Mouse (Mus musculus): Measurements from ENCODE around the gene Tenm2. TPM values are rescaled to one million over a fixed set of nuclear protein-coding genes. Genes with fewer than 3 reads are reported as not detected.
A peak's percentile ranks its signal among the peaks of the same experiment; 100 is the strongest.

Tenm2 gene
- polyA plus RNA-seq, 1 experiment from 2014 or later, result 0.03 TPM

GRCm38 (mm10) chr11:36045681-36046276 lies 1190.0 kb downstream of the Tenm2 start:
- 5% methylated on average over 13 of the region's 13 CpGs for WGBS (ENCODE audit: insufficient replicate concordance)
- Histone ChIP-seq H3K36me3 (replicated peaks) (no peaks in the 10 kb centered on the region), H3K4me3 (replicated peaks) (peak overlapping the region; percentile 38), H3K4me1 (replicated peaks) (no peaks in the 10 kb centered on the region), H3K27me3 (no peaks in the 10 kb centered on the region), H3K4me2 (peak overlapping the region; percentile 55), H3K9me3 (replicated peaks) (no peaks in the 10 kb centered on the region), H3K9ac (no peak overlapping the region), H3K27ac (replicated peaks) (no peak overlapping the region)
- no peak for ATAC-seq (ENCODE audit: insufficient read depth)

DNA sequence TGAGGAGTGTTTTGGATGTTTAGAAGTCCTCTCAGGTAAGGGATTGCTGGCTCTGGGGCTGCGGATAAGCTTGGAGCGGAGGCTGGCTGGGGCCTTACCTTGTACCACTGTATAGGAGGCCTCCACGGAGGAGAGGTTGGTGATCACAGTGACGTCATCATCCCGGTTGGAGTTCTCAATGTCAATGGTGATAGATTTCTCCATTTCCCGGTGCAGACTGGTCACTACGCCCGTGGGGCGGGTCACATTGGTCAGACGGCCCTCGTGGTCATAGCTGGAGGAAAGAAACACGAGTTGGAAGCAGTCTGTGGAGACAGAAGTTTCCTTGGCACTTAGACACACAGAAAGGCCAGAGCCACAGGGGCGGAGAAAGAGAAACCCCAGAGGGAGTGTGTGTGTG lies 1194.4 kb downstream of the Tenm2 start:
- WGBS (ENCODE audit: insufficient replicate concordance), result 60% methylated on average over 13 of the region's 13 CpGs
- H3K9me3 ChIP-seq (replicated peaks), result no peaks in the 10 kb centered on the region
- no peak for ATAC-seq (ENCODE audit: insufficient read depth)

DNA sequence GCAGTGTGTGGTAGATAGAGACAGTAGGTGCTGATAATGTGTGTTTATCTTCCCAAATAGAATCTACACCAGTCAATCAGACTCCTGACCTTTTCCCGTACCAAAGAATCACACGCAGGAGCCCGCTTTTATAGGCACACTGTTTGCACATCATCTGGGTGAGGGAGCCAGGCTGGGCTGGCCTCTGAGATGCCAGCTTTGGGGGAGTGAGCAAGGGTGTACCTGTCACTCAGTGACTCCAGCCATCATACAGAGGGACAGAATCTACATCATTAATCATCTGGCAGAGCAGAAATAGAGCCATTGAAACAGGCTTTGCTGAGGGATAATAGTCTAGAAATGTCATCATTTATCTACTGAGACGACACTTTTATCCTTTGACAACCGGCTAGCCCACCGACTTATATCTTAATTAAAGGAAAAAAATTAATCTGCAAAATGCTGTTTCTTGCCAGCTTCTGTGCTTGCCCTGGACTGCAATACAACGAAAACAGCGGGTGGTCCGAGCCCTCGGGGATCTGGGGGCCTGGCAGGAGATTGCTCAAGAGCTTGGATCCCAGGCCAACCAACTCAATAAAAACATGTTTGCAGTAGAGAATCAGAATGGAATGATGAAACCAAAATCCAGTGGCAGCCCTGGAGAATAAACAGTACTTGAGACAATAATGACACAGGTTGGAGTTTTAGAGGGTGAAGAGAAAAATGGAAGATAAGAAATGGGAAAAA lies 1195.1 kb downstream of the Tenm2 start:
- Histone ChIP-seq H3K27me3 (no peaks in the 10 kb centered on the region), H3K27ac (replicated peaks) (no peak overlapping the region), H3K9ac (no peak overlapping the region), H3K9me3 (replicated peaks) (no peaks in the 10 kb centered on the region), H3K36me3 (replicated peaks) (no peaks in the 10 kb centered on the region), H3K4me1 (replicated peaks) (no peaks in the 10 kb centered on the region), H3K4me2 (no peak overlapping the region), H3K4me3 (replicated peaks) (no peak overlapping the region)
- ATAC-seq (ENCODE audit: insufficient read depth), result no peak
- 57% methylated on average over 10 of the region's 10 CpGs for WGBS (ENCODE audit: insufficient replicate concordance)

More for the DNA sequence above, 1194.4 kb downstream of the Tenm2 start:
- Histone ChIP-seq H3K4me2 (no peak overlapping the region), H3K27me3 (no peaks in the 10 kb centered on the region), H3K27ac (replicated peaks) (no peak overlapping the region), H3K4me1 (replicated peaks) (no peaks in the 10 kb centered on the region), H3K36me3 (replicated peaks) (no peaks in the 10 kb centered on the region), H3K9ac (no peak overlapping the region), H3K4me3 (replicated peaks) (no peak overlapping the region)

DNA sequence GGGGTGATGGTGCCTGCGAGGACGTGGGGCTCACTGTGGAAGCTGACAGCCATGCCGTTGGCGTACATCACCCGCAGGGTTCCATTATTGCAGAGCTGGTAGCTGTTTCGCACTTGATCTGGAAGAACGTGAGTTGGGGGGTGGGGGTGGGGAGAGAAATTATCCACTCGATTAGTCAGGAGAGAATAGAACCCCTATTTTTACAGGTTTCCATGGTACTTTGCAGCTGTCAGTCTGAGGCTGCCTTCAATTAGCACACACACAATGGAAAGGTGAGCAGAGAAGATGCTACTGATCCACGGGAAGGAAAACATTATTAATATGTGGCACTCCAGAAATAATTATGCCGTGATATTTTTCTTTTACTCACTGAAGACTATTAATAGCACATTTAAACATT lies 1195.9 kb downstream of the Tenm2 start:
- WGBS (ENCODE audit: insufficient replicate concordance), result 73% methylated on average over 10 of the region's 10 CpGs
- Histone ChIP-seq H3K4me3 (replicated peaks) (no peak overlapping the region), H3K27me3 (no peaks in the 10 kb centered on the region), H3K36me3 (replicated peaks) (no peaks in the 10 kb centered on the region), H3K4me2 (no peak overlapping the region), H3K27ac (replicated peaks) (no peak overlapping the region), H3K9ac (no peak overlapping the region), H3K9me3 (replicated peaks) (no peaks in the 10 kb centered on the region), H3K4me1 (replicated peaks) (no peaks in the 10 kb centered on the region)
- ATAC-seq (ENCODE audit: insufficient read depth), result no peak

DNA sequence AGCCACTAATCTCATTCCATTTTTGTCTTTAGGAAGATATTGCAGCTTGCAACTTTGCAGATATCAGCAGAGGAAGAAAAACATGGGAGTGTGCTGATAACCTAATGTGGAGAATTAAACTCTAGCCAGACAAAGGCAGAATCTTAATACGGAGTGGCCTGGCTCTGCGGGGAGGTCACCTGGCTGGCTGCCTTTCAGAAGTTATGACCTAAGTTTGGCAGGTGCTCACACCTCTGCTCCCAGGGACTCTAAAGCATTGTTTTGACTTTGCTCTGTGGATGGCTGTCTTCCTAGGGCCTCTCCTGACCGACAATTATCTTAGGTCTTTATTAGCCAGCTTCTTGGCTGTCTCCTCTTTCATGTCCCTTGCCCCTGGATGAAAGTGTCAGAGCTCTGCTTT lies 1197.4 kb downstream of the Tenm2 start:
- H3K4me1 ChIP-seq (replicated peaks), result no peaks in the 10 kb centered on the region
- no peaks in the 10 kb centered on the region for H3K9me3 ChIP-seq (replicated peaks)
- H3K4me2 ChIP-seq, result no peak overlapping the region
- ATAC-seq (ENCODE audit: insufficient read depth), result no peak
- H3K36me3 ChIP-seq (replicated peaks), result no peaks in the 10 kb centered on the region
- WGBS (ENCODE audit: insufficient replicate concordance), result 43% methylated on average over 3 of the region's 3 CpGs
- H3K4me3 ChIP-seq (replicated peaks), result no peak overlapping the region
- H3K27me3 ChIP-seq, result no peaks in the 10 kb centered on the region
- no peak overlapping the region for H3K27ac ChIP-seq (replicated peaks)
- no peak overlapping the region for H3K9ac ChIP-seq

- H3K9ac ChIP-seq, result no peak overlapping the region
- no peaks in the 10 kb centered on the region for H3K4me1 ChIP-seq (replicated peaks)
- ATAC-seq (ENCODE audit: insufficient read depth), result no peak
- no peaks in the 10 kb centered on the region for H3K9me3 ChIP-seq (replicated peaks)
- no peak overlapping the region for H3K4me2 ChIP-seq
- H3K27me3 ChIP-seq, result no peaks in the 10 kb centered on the region
- WGBS (ENCODE audit: insufficient replicate concordance), result 53% methylated on average over 4 of the region's 4 CpGs
- no peak overlapping the region for H3K4me3 ChIP-seq (replicated peaks)
- H3K27ac ChIP-seq (replicated peaks), result no peak overlapping the region
- H3K36me3 ChIP-seq (replicated peaks), result no peaks in the 10 kb centered on the region
Measured at GRCm38 (mm10) chr11:36037311-36037710, 1198.5 kb downstream of the Tenm2 start.

DNA sequence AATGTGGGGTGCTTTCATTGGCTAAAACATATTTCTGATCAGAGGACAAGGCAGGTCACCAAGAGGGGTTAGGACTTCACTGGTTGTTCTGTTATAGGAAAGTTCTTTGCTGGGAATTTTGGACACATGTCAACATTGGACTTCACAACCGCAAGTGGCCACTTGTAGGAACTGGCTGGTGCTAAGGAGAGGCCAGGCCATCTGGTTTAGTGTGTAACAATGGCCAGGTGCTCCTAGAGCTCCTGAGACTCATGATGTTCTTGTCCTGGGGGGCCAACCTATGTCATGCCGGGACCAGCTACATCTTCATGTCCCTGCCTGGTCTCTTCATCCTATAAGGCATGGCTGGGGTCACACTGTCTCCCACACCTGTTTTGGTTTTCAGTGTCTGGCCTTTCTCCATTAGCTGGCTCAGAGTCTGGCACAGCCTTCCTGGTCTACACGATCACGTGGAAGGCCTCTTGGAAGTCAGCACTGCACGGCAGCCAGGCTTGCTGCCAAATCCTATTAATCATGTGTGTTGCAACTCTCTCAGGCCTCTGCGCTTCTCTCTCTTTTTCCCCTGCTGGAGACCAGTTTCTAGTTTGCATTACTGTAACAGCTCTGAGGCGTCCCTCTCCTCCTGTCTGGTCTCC lies 1199.6 kb downstream of the Tenm2 start:
- Histone ChIP-seq H3K4me2 (no peak overlapping the region), H3K4me3 (replicated peaks) (no peak overlapping the region), H3K9ac (no peak overlapping the region), H3K27ac (replicated peaks) (no peak overlapping the region), H3K27me3 (no peaks in the 10 kb centered on the region), H3K36me3 (replicated peaks) (no peaks in the 10 kb centered on the region), H3K4me1 (replicated peaks) (no peaks in the 10 kb centered on the region), H3K9me3 (replicated peaks) (no peaks in the 10 kb centered on the region)
- 39% methylated on average over 7 of the region's 7 CpGs for WGBS (ENCODE audit: insufficient replicate concordance)
- ATAC-seq (ENCODE audit: insufficient read depth), result no peak

DNA sequence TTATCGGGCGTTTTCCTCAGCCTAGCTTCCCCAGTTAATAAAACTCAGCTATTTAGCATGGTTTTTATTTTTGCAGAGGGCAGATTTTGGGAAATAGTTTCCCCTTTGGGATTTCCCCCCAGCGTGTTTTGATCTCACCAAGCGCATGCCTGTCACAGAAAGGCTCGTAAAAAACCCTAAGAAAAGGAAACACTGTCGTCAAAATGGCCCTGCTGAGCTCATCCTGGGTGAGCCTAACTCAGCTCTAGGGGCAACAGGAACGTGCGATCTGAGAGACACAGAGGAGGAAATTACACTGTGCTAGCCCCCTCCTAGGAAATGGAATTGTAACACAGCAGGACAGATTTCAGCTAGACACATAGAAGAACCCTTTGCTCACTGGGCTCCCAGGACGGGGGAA lies 1204.0 kb downstream of the Tenm2 start:
- Histone ChIP-seq H3K4me1 (replicated peaks) (no peaks in the 10 kb centered on the region), H3K36me3 (replicated peaks) (no peaks in the 10 kb centered on the region), H3K27ac (replicated peaks) (no peak overlapping the region), H3K9ac (no peak overlapping the region), H3K4me3 (replicated peaks) (no peak overlapping the region), H3K9me3 (replicated peaks) (no peaks in the 10 kb centered on the region), H3K27me3 (no peaks in the 10 kb centered on the region), H3K4me2 (no peak overlapping the region)
- no peak for ATAC-seq (ENCODE audit: insufficient read depth)
- 34% methylated on average over 9 of the region's 9 CpGs for WGBS (ENCODE audit: insufficient replicate concordance)

DNA sequence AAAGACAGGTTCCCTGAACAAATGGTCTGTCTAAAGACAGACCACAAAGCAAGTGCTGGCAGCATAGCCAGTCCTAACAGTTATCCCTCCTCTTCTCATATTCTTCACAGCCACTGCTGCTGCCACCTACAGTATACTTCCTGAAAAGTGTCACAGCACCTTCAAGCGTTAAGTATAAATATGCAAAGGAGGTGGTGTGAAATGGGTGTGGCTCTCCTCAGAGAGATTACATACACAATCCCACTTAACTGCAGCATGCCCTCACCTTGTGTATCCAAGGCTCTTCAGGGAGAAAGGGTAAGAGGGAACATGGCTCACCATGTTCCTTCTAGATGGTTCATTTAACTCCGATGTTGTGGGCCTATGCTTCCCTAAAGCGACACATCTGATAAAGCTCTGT lies 1215.8 kb downstream of the Tenm2 start:
- H3K4me3 ChIP-seq (replicated peaks), result no peak overlapping the region

GRCm38 (mm10) chr11:36013179-36013578 lies 1222.6 kb downstream of the Tenm2 start:
- H3K36me3 ChIP-seq (replicated peaks), result no peaks in the 10 kb centered on the region
- no peaks in the 10 kb centered on the region for H3K9me3 ChIP-seq (replicated peaks)
- no peaks in the 10 kb centered on the region for H3K27me3 ChIP-seq
- ATAC-seq (ENCODE audit: insufficient read depth), result no peak
- H3K4me2 ChIP-seq, result no peak overlapping the region
- H3K27ac ChIP-seq (replicated peaks), result no peak overlapping the region
- no peak overlapping the region for H3K4me3 ChIP-seq (replicated peaks)
- H3K4me1 ChIP-seq (replicated peaks), result no peaks in the 10 kb centered on the region
- WGBS (ENCODE audit: insufficient replicate concordance), result 35% methylated on average over 4 of the region's 4 CpGs
- no peak overlapping the region for H3K9ac ChIP-seq

More for the DNA sequence above, 1215.8 kb downstream of the Tenm2 start:
- WGBS (ENCODE audit: insufficient replicate concordance), result 47% methylated on average over 3 of the region's 3 CpGs
- Histone ChIP-seq H3K9me3 (replicated peaks) (no peaks in the 10 kb centered on the region), H3K4me2 (no peak overlapping the region), H3K27me3 (no peaks in the 10 kb centered on the region), H3K4me1 (replicated peaks) (no peaks in the 10 kb centered on the region), H3K36me3 (replicated peaks) (no peaks in the 10 kb centered on the region), H3K9ac (no peak overlapping the region), H3K27ac (replicated peaks) (no peak overlapping the region)
- no peak for ATAC-seq (ENCODE audit: insufficient read depth)

- H3K4me1 ChIP-seq (replicated peaks), result no peaks in the 10 kb centered on the region
- ATAC-seq (ENCODE audit: insufficient read depth), result no peak
- H3K9me3 ChIP-seq (replicated peaks), result no peaks in the 10 kb centered on the region
- no peaks in the 10 kb centered on the region for H3K36me3 ChIP-seq (replicated peaks)
- no peak overlapping the region for H3K4me2 ChIP-seq
- no peak overlapping the region for H3K4me3 ChIP-seq (replicated peaks)
- H3K27me3 ChIP-seq, result no peaks in the 10 kb centered on the region
- H3K27ac ChIP-seq (replicated peaks), result no peak overlapping the region
- 71% methylated on average over 11 of the region's 11 CpGs for WGBS (ENCODE audit: insufficient replicate concordance)
- H3K9ac ChIP-seq, result no peak overlapping the region
Measured at GRCm38 (mm10) chr11:36009281-36010208, 1226.2 kb downstream of the Tenm2 start.
